Mouse (Mus musculus) intestine, embryonic 16.5 days (tissue): ENCODE data around the gene Rbks. TPM values are rescaled to one million over a fixed set of nuclear protein-coding genes. Genes with fewer than 3 reads are reported as not detected.
A peak's percentile ranks its signal among the peaks of the same experiment; 100 is the strongest.

Experiments used
- ATAC-seq: fragments of 200-750 bp; cut with Nextera tagmentation; 2 replicates; pipeline ENCODE4 v1.8.0; 2017; ENCODE audit warnings: moderate TSS enrichment, moderate library complexity
- H3K27ac ChIP-seq: fragments of 300-500 bp; sonication (generic); 2 replicates; pipeline ENCODE4 v1.5.1; 2014; ENCODE audit warnings: mild to moderate bottlenecking, low read length
- H3K27me3 ChIP-seq: fragments of 300-500 bp; sonication (generic); replicated peaks from 2 replicates; pipeline ENCODE4 v1.6.1; 2014; ENCODE audit warnings: low read length, control low read depth, mixed read lengths; ENCODE audit not compliant: control insufficient read depth, insufficient read depth
- H3K36me3 ChIP-seq: fragments of 300-500 bp; sonication (generic); 2 replicates; pipeline ENCODE4 v1.6.1; 2014; ENCODE audit warnings: low read length, control low read depth; ENCODE audit not compliant: control insufficient read depth, insufficient read depth
- H3K4me1 ChIP-seq: fragments of 300-500 bp; sonication (generic); 2 replicates; pipeline ENCODE4 v1.6.1; 2014; ENCODE audit warnings: low read length, control low read depth, mixed read lengths; ENCODE audit not compliant: control insufficient read depth, insufficient read depth
- H3K4me2 ChIP-seq: fragments of 300-500 bp; sonication (generic); 2 replicates; pipeline ENCODE4 v1.6.1; 2014; ENCODE audit warnings: low read depth, low read length, control low read depth
- H3K4me3 ChIP-seq: fragments of 300-500 bp; sonication (generic); 2 replicates; pipeline ENCODE4 v1.5.1; 2014; ENCODE audit warnings: mild to moderate bottlenecking, low read length
- H3K9ac ChIP-seq: fragments of 300-500 bp; sonication (generic); 2 replicates; pipeline ENCODE4 v1.6.1; 2014; ENCODE audit warnings: low read depth, low read length
- H3K9me3 ChIP-seq: fragments of 300-500 bp; sonication (generic); 2 replicates; pipeline ENCODE4 v1.6.1; 2016; ENCODE audit warnings: low read length, control low read depth; ENCODE audit not compliant: control insufficient read depth
- whole genome bisulfite sequencing: fragments of 180-500 bp; shearing (Covaris S2); extraction: QIAGEN DNeasy Blood & Tissue Kit; methylation state at CpG from one replicate; pipeline ENCODE4 v1.1.7; 2014; 5-methylcytosine and 5-hydroxymethylcytosine counted together
- polyA plus RNA-seq: library from polyadenylated mRNA; unstranded; fragments of >200 nt; fragmentation: Nextera tagmentation; extraction: Ambion mirVana; gene quantifications from 2 replicates; pipeline ENCODE4 v1.2.1, GENCODE M21; 2015

Rbks gene
- polyA plus RNA-seq = 20.8 and 21.2 TPM in 2 replicates

GRCm38 (mm10) chr5:31696971-31697643, at the start of gene Rbks:
Gene Rbks (minus strand): TSS chr5:31697627.
- peak within 1 kb of the TSS; percentile 82 for H3K4me3 ChIP-seq
- 5% methylated on average over 18 of the region's 18 CpGs for WGBS
- no peaks in the 10 kb centered on the region for H3K36me3 ChIP-seq
- peak within 1 kb of the TSS; percentile 92 for H3K9ac ChIP-seq
- peak within 1 kb of the TSS; percentile 97 for H3K27ac ChIP-seq
- 0 out of 2 replicates have a peak, but pooled peaks have one; percentile 1 for ATAC-seq
- H3K27me3 ChIP-seq = no peaks in the 10 kb centered on the region
- peaks cover 3% of the 10 kb centered on the region; the same call in 1 of the 2 replicates for H3K4me1 ChIP-seq
- H3K4me2 ChIP-seq = peak within 1 kb of the TSS; percentile 71
- no peaks in the 10 kb centered on the region for H3K9me3 ChIP-seq

- 63% methylated on average over 4 of the region's 4 CpGs for WGBS
- no peak for ATAC-seq
These were observed 45.1 kb upstream of the Rbks start for GRCm38 (mm10) chr5:31742521-31743031.

DNA sequence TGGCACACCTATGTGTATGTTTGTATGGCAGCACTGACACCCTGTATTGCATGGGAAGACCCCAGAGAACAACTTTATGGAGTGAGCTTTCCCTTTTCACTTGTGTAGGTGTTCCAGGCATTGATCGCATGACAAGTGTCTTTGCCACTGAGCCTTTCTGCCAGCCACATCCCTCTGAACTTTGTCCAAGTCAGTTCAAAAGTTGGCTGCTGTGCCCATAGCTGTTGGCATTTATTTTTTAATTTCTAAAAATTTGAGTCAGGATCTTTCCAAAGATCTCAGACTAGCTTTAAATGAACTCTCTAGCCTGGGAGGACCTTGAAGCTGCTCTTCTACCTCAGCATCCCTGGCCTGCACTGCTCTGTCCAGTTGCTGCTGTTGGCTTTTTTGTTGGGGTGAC, 44.5 kb upstream of the Rbks start:
- Histone ChIP-seq H3K36me3 (no peaks in the 10 kb centered on the region), H3K9me3 (no peaks in the 10 kb centered on the region), H3K9ac (no peak overlapping the region), H3K4me2 (no peak overlapping the region), H3K27ac (no peak overlapping the region), H3K4me3 (no peak overlapping the region), H3K27me3 (no peaks in the 10 kb centered on the region), H3K4me1 (no peaks in the 10 kb centered on the region)
- no peak for ATAC-seq
- WGBS = 94% methylated on average over 1 of the region's 1 CpGs

More at GRCm38 (mm10) chr5:31742521-31743031, 45.1 kb upstream of the Rbks start:
- no peak overlapping the region for H3K4me3 ChIP-seq
- no peak overlapping the region for H3K4me2 ChIP-seq
- no peaks in the 10 kb centered on the region for H3K4me1 ChIP-seq
- H3K9ac ChIP-seq = no peak overlapping the region
- H3K9me3 ChIP-seq = no peaks in the 10 kb centered on the region
- H3K36me3 ChIP-seq = no peaks in the 10 kb centered on the region
- no peaks in the 10 kb centered on the region for H3K27me3 ChIP-seq
- H3K27ac ChIP-seq = no peak overlapping the region

- 0 out of 2 replicates have a peak, but pooled peaks have one; percentile 28 for ATAC-seq
- H3K9ac ChIP-seq = no peak overlapping the region
- H3K9me3 ChIP-seq = no peaks in the 10 kb centered on the region
- H3K4me3 ChIP-seq = no peak overlapping the region
- H3K27ac ChIP-seq = no peak overlapping the region
- no peaks in the 10 kb centered on the region for H3K36me3 ChIP-seq
- no peak overlapping the region for H3K4me2 ChIP-seq
- H3K27me3 ChIP-seq = no peaks in the 10 kb centered on the region
- H3K4me1 ChIP-seq = no peaks in the 10 kb centered on the region
- WGBS = 35% methylated on average over 3 of the region's 3 CpGs
These were observed 35.4 kb upstream of the Rbks start for GRCm38 (mm10) chr5:31732644-31733338.

- Histone ChIP-seq H3K4me2 (no peak overlapping the region), H3K4me1 (no peaks in the 10 kb centered on the region), H3K36me3 (no peaks in the 10 kb centered on the region), H3K27me3 (no peaks in the 10 kb centered on the region), H3K27ac (no peak overlapping the region), H3K9me3 (no peaks in the 10 kb centered on the region), H3K9ac (no peak overlapping the region), H3K4me3 (no peak overlapping the region)
- ATAC-seq = no peak
- WGBS = 78% methylated on average over 5 of the region's 5 CpGs
These were observed 30.0 kb upstream of the Rbks start for GRCm38 (mm10) chr5:31727456-31727855.

DNA sequence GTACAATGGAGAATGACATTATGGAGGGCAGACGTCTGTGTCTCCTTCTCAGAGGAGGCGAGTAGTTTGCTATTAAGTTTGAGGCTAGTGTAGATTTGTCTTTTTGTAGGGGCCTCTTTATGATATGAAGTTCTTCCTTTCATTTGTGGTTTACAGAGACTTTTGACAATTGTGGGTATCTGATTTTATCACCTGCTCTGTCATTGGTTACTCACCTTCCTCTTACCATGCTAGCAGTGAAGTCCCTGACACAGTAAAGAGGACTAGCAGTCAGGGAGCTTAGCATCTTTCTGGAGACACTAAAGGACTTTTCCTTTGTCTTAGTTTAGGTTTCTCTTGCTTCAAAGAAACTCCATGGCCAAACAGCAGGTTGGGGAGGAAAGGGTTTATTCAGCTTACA, 28.5 kb upstream of the Rbks start:
- WGBS = 84% methylated on average over 2 of the region's 2 CpGs
- H3K27ac ChIP-seq = no peak overlapping the region

GRCm38 (mm10) chr5:31724519-31724918, 27.1 kb upstream of the Rbks start:
- no peak overlapping the region for H3K27ac ChIP-seq
- no peaks in the 10 kb centered on the region for H3K9me3 ChIP-seq
- no peak overlapping the region for H3K4me3 ChIP-seq
- H3K9ac ChIP-seq = no peak overlapping the region
- H3K4me2 ChIP-seq = no peak overlapping the region
- no peaks in the 10 kb centered on the region for H3K27me3 ChIP-seq
- no peaks in the 10 kb centered on the region for H3K36me3 ChIP-seq
- 73% methylated on average over 6 of the region's 6 CpGs for WGBS
- no peaks in the 10 kb centered on the region for H3K4me1 ChIP-seq
- ATAC-seq = no peak

More for the DNA sequence above, 28.5 kb upstream of the Rbks start:
- H3K9me3 ChIP-seq = no peaks in the 10 kb centered on the region
- no peak overlapping the region for H3K9ac ChIP-seq
- no peaks in the 10 kb centered on the region for H3K27me3 ChIP-seq
- no peaks in the 10 kb centered on the region for H3K36me3 ChIP-seq
- H3K4me1 ChIP-seq = no peaks in the 10 kb centered on the region
- no peak overlapping the region for H3K4me2 ChIP-seq
- no peak for ATAC-seq
- no peak overlapping the region for H3K4me3 ChIP-seq

GRCm38 (mm10) chr5:31715486-31716150, 18.2 kb upstream of the Rbks start:
- H3K36me3 ChIP-seq = no peaks in the 10 kb centered on the region
- no peaks in the 10 kb centered on the region for H3K27me3 ChIP-seq
- H3K9ac ChIP-seq = no peak overlapping the region
- H3K4me2 ChIP-seq = no peak overlapping the region
- H3K4me1 ChIP-seq = peaks cover 13% of the 10 kb centered on the region
- no peak for ATAC-seq
- H3K9me3 ChIP-seq = no peaks in the 10 kb centered on the region; the same call in 1 of the 2 replicates
- no peak overlapping the region for H3K4me3 ChIP-seq
- 49% methylated on average over 4 of the region's 4 CpGs for WGBS
- no peak overlapping the region for H3K27ac ChIP-seq

GRCm38 (mm10) chr5:31713841-31714264, 16.4 kb upstream of the Rbks start:
- peak overlapping the region; percentile 98 for H3K27ac ChIP-seq
- no peaks in the 10 kb centered on the region for H3K36me3 ChIP-seq
- peaks cover 13% of the 10 kb centered on the region for H3K4me1 ChIP-seq
- H3K9me3 ChIP-seq = no peaks in the 10 kb centered on the region; the same call in 1 of the 2 replicates
- H3K4me2 ChIP-seq = peak overlapping the region; percentile 6; the same call in 1 of the 2 replicates
- WGBS = 57% methylated on average over 5 of the region's 5 CpGs
- peak overlapping the region; percentile 53; the same call in 1 of the 2 replicates for H3K9ac ChIP-seq
- H3K27me3 ChIP-seq = no peaks in the 10 kb centered on the region
- no peak overlapping the region for H3K4me3 ChIP-seq
- ATAC-seq = peak; percentile 84
